Mouse (Mus musculus) adrenal gland, postnatal 4 days (tissue): Measurements from ENCODE around the gene Magi2. TPM values are rescaled to one million over a fixed set of nuclear protein-coding genes. Genes with fewer than 3 reads are reported as not detected.

Source experiments
- DNase-seq, 2 experiments: peaks; one replicate each; pipeline ENCODE4 v3.0.0; 2021 to 2022; ENCODE audit warnings: low spot score in 2 of 2, mixed read lengths in 2 of 2
- total RNA-seq, 2 experiments: library from RNA; stranded (reverse); gene quantifications; 2 replicates each; pipeline ENCODE4 v1.2.3; 2021

The Magi2 gene
- total RNA-seq, 2 experiments from 2014 or later: 8.4 to 14.1 TPM

DNA sequence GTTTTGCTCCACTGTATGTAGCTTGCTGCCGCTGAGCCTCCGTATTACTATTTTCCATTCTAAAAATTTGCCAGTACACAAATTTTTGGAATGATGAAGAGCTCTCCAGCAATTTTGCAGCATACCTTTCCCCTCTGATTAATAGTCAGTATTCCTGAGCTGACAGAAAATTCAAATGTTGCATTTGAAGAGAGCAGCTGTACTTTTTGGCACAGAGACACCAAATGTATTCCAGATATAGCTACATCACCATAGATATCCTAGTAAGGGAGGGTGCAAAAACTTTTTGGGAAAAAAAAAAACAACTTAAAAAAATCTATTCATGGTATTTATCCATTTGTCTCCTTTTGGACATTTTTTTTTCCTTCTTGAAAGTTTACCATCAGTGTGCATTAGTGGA is 518.5 kb downstream of the Magi2 start:
- DNase-seq: no peak

DNA sequence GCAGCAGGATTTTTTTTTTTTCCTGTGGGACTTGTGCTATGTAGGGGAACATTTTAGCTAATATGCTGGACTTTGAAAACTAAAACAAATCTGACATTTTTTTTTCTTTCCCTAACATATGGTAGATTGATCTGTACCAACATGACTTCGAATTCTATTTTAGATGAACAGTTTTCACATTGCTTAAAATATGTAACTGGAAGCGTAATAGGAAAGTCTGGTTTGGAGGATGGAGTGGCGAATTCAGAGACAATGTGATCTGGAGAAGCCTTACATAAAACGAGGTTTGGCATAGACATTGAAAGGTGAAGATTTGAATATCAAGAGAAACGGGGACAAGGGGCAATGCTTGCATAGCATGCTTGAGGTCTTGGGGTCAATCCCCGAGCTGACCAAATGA is 519.1 kb downstream of the Magi2 start:
- DNase-seq: no peak

DNA sequence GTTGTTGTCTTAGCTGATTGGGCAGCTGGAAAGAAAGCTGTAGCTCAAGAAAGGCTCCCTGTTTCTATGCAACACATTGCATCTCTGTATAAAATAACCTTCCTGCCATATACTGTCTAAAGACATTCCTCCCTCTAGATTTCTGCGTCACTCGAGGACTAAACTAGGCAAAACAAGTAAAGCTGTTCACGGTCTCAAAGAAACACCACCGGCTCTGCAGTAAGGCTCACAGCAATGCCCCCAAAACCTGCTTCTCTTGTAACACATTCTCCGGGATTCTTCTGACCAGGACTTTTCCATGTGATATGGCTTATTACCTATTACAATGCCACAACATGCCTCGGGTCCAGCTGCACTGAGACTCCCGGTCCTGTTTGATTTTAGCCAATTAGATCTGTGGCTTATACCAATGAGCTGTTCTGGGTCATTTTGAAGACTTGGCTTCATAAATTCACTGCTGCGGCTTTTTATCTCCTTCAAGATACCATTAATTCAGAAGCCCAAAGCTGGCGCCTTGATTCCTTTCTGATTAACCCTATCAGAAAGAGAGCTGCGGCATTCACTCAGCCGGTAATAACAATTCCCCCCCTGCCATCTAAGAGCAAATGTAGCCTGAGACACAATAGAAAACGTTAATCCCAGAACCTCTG is 520.2 kb downstream of the Magi2 start:
- no peak for DNase-seq

DNA sequence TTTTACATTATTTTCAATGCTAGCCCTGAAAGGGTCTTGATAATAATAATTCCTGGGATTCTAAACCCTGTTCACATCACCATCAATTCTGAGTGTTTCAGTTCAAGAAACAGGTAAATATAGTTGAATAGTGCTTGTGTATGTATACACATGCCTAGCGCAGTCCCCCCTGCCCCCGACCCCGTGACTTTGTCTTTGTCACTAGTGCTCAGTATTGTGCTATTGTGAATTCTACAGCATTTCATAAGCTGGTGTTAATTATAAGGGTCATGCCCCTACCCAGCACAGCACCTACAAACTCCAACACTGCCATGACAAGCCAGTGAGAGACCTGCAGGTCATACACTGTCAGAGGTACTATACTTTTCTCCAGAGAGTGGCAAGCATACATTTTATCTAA is 520.8 kb downstream of the Magi2 start:
- DNase-seq: no peak

DNA sequence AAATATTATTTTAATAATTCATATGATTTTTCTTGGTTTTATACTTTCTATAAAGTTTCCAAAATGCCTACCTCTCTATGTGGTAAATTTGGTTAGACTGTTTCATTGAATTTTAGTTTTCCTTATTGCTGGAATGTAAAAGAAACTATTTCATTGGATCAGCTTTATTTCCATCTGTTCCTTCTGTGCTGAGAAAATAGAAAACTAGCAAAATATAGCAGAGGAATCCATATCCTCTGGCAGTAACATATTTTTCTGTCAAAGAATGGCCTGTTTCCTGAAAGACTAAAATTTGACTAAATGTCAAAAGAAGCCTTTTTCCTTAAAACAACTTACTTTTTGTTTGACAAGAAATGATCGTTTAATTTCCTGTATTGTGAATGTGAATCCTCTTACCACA is 552.4 kb downstream of the Magi2 start:
- no peak for DNase-seq

- no peak for DNase-seq
Measured at GRCm38 (mm10) chr5:19780076-19780475, 553.2 kb downstream of the Magi2 start.

GRCm38 (mm10) chr5:19785320-19785719 is 558.5 kb downstream of the Magi2 start:
- no peak for DNase-seq

GRCm38 (mm10) chr5:19787522-19788144 is 560.8 kb downstream of the Magi2 start:
- no peak for DNase-seq

- DNase-seq: no peak
Measured at GRCm38 (mm10) chr5:19803052-19803769, 576.4 kb downstream of the Magi2 start.

DNA sequence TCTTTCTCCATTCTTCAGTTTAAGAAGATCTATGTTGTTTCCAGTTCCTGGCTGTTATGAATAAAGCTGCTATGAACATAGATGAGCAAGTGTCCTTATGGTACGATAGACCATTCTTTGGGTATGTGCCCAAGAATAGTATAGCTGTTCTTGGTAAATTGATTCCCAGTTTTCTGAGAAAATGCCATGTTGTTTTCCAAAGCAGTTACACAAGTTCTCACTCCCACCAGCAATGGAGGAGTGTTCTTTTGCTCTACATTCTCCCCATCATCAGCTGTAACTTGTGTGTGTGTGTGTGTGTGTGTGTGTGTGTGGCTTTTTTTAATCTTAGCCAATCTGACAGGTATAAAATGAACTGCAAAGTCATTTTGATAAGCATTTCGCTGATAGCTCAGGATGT is 595.7 kb downstream of the Magi2 start:
- DNase-seq: no peak

- DNase-seq: no peak
Measured at GRCm38 (mm10) chr5:19825943-19826342, 599.1 kb downstream of the Magi2 start.

GRCm38 (mm10) chr5:19829341-19829740 is 602.5 kb downstream of the Magi2 start:
- DNase-seq: no peak

DNA sequence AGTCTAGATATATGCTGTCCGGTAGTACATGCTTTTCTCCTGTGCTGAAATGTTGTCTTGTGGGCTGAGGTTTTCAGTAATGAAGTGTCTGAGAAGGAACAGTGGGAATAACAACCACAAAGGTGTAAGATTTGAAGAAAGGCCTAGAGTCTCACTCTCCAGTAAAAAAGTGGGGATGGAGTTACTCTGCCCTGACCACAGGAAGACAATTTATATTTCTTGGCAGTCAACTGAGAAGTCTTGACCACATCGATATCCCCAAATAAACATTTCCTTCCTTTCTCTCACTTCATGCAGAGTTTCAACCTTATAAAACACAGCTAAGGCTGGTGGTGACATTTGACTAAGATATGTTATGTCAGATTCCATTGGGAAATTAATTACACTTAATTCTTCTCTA is 636.0 kb downstream of the Magi2 start:
- DNase-seq: no peak

- no peak for DNase-seq
Measured at GRCm38 (mm10) chr5:19870406-19870805, 643.6 kb downstream of the Magi2 start.

DNA sequence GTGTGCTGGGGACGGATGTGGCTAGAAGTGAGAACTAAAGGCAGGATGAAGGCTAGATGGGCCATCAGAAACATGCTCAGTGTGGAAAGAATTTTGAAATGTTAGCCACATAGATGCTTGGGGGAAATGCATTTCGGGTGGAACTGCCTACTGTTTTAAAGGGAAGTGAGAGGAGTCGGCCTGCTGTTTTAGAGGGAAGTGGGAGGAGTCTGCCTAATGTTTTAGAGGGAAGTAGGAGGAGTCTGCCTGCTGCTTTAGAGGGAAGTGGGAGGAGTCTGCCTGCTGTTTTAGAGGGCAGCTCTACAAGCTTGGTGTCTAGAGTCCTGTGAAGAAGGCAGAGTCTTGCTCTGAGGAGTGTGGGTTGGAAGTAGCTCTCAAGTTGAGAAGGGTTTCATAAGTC is 664.9 kb downstream of the Magi2 start:
- no peak for DNase-seq

- no peak for DNase-seq
Measured at GRCm38 (mm10) chr5:19895893-19896292, 669.1 kb downstream of the Magi2 start.

DNA sequence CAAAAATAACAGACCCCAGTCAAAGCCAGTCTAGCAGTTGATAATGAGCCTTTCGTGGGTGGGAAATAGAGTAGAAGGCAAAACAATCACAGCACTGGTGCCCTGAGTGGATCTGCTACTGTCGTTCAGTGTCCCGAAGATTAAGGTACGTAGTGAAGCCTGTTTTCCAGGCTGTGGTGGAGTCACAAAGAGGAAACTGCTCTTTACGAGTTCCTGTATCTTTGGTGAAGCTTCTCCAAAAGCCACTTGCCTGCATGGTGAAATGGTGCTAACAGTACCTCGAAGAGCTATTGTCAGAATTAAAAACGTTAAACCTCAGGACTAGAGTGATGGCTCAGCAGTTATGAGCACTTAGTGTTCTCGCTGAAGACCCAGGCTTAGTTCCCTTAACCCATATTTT is 674.8 kb downstream of the Magi2 start:
- no peak for DNase-seq

GRCm38 (mm10) chr5:19906636-19907035 is 679.8 kb downstream of the Magi2 start:
- no peak for DNase-seq

DNA sequence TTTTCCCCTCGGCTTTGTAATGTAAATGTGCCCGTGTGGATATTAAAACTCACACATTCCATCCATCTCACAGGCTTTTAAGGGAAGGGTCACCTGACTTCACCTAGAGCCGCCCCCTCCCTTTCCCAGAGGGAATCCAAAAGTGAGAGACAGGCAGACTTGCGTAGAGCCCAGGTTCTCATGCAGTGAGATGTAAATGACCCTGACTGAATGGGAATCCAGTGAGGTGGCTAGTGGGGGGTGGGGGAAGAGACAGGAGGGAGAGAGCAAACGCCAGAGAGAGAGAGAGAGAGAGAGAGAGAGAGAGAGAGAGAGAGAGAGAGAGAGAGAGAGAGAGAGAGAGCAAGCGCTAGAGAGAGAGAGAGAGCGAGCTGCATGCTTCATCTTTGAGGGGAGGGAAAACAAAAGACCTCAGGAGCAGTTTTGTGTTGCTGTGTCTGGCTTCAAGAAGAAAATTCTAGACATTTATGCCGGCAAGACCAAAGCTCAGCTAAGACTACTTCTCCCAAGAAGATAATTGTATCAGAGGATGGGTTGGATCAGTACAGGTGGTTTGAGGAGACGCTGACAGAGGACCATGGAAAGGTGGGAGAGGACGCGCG is 680.6 kb downstream of the Magi2 start:
- no peak for DNase-seq

DNA sequence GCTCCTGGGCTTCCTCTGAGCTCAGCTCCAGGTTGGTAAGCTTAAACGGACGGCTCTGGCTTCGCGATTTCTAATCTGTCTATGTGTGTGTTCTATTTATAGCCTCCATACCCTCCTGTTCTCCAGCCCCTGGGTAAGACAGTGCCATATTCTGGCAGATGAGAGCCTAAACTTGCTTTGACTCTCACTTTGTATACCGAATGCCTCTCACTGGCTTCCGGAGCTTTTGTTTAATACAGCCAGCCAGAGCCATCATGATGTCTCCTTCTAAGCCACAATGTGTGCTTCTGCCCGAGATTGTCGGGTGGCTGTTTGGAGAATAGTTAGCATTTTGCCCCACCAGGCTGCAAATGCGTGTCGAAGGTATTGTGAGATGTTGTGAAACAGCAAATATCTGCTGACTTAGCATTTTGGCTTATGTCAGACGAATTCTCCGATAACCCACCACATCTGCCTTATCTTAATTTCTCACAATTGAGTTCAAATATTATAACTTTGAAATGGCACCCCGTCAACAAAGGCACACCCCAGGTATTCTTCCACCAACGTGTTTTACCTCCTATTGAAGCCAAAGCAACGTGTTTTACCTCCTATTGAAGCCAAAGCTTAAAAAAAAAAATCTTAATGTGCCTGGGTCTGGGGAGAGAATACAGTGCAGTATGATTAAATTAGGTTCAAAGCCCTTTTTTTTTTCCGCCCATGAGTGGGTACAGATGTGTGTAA is 681.3 kb downstream of the Magi2 start:
- no peak for DNase-seq

DNA sequence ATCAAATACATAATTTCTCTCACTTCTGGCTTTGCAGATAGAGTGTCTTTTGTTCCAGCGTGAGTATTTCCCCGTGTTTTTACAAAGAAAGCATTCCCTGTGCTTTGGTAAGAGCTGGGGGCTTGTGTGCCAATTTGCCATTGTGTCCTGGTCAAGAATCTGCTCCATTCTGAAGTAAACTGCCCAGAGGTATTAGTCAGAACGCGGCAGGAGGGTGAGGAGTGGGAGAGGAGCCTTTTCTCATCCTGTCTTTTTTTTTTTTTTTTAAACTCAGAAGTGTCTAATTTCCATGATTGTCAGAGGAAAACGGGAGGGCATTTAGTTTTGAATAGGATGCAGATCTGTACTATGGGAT is 681.8 kb downstream of the Magi2 start:
- no peak for DNase-seq

- DNase-seq: no peak
Measured at GRCm38 (mm10) chr5:19909071-19909470, 682.2 kb downstream of the Magi2 start.
